Mouse (Mus musculus) cortical plate, adult 2 months (tissue): ENCODE data around the gene Rora. TPM values are rescaled to one million over a fixed set of nuclear protein-coding genes. Genes with fewer than 3 reads are reported as not detected.
"Not testable (repeated sequence)": the region's sequence is repeated elsewhere in the genome, so short reads cannot be mapped to it uniquely, and the experiment has no call there.

Experiments used
- H3K27ac ChIP-seq: fragments of 200-500 bp; 2 replicates; pipeline ENCODE4 v1.5.1; 2012; ENCODE audit warnings: low read length, control low read depth, inconsistent platforms; ENCODE audit not compliant: insufficient read depth
- H3K4me1 ChIP-seq: fragments of 200-500 bp; 2 replicates; pipeline ENCODE4 v1.6.1; 2011; ENCODE audit warnings: low read length; ENCODE audit not compliant: control insufficient read depth, insufficient read depth
- H3K4me3 ChIP-seq: fragments of 200-500 bp; 2 replicates; pipeline ENCODE4 v1.5.1; 2011; ENCODE audit warnings: mild to moderate bottlenecking, low read length, control low read depth; ENCODE audit not compliant: insufficient read depth
- CTCF ChIP-seq: fragments of 200-500 bp; IDR thresholded peaks from 2 replicates; pipeline ENCODE4 v1.5.1; 2011; ENCODE audit warnings: mild to moderate bottlenecking, control low read depth, low read length; ENCODE audit not compliant: insufficient read depth; ENCODE audit errors: extremely low read depth
- POLR2A ChIP-seq: fragments of 200-500 bp; IDR thresholded peaks from 2 replicates; pipeline ENCODE4 v1.6.1; 2011; ENCODE audit warnings: mild to moderate bottlenecking, low read length, control low read depth; ENCODE audit not compliant: insufficient read depth; ENCODE audit errors: extremely low read depth
- polyA plus RNA-seq: library from polyadenylated mRNA; depleted of rRNA; stranded (reverse); fragments of >200 nt; gene quantifications from 2 replicates; pipeline ENCODE4 v1.2.3, GENCODE M21; 2012

Gene Rora
- polyA plus RNA-seq, 1 experiment, result 23.6 TPM

- H3K4me3 ChIP-seq, result no peak overlapping the region
- no peak overlapping the region for H3K27ac ChIP-seq
- TF ChIP-seq CTCF (no peak), POLR2A (no peak)
- H3K4me1 ChIP-seq, result no peaks in the 10 kb centered on the region; the same call in 1 of the 2 replicates
Measured at GRCm38 (mm10) chr9:69084720-69085661, 431.4 kb downstream of the Rora start.

- H3K4me1 ChIP-seq, result no peaks in the 10 kb centered on the region; the same call in 1 of the 2 replicates
- no peak overlapping the region for H3K4me3 ChIP-seq
- no peak overlapping the region for H3K27ac ChIP-seq
- no peak for TF ChIP-seq CTCF
- no peak for TF ChIP-seq POLR2A
Measured at GRCm38 (mm10) chr9:69086844-69087243, 433.3 kb downstream of the Rora start.

DNA sequence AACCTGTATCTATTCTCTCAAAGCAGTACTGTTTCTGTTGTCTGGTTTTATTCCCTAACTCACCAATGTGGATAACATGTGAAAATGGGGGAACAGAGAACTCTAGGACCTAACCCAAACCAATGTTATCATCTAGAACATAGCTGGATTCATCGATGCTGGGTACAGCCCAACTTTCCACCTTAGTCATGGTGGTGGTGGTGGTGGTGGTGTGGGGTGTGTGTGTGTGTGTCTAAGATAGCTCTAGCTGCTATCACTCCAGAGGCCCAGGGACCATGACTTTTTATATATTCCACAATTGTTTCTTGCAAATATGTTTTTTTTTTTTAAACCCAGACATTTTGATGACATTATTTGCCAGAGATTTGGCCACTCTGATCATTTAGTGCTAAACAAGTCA lies 433.7 kb downstream of the Rora start:
- no peak overlapping the region for H3K27ac ChIP-seq
- TF ChIP-seq POLR2A (no peak), CTCF (no peak)
- no peak overlapping the region for H3K4me3 ChIP-seq

GRCm38 (mm10) chr9:69090749-69091270 lies 437.2 kb downstream of the Rora start:
- no peak for TF ChIP-seq POLR2A
- TF ChIP-seq CTCF, result no peak
- H3K27ac ChIP-seq, result no peak overlapping the region
- no peaks in the 10 kb centered on the region for H3K4me1 ChIP-seq
- no peak overlapping the region for H3K4me3 ChIP-seq

More for the DNA sequence above, 433.7 kb downstream of the Rora start:
- H3K4me1 ChIP-seq, result no peaks in the 10 kb centered on the region; the same call in 1 of the 2 replicates

DNA sequence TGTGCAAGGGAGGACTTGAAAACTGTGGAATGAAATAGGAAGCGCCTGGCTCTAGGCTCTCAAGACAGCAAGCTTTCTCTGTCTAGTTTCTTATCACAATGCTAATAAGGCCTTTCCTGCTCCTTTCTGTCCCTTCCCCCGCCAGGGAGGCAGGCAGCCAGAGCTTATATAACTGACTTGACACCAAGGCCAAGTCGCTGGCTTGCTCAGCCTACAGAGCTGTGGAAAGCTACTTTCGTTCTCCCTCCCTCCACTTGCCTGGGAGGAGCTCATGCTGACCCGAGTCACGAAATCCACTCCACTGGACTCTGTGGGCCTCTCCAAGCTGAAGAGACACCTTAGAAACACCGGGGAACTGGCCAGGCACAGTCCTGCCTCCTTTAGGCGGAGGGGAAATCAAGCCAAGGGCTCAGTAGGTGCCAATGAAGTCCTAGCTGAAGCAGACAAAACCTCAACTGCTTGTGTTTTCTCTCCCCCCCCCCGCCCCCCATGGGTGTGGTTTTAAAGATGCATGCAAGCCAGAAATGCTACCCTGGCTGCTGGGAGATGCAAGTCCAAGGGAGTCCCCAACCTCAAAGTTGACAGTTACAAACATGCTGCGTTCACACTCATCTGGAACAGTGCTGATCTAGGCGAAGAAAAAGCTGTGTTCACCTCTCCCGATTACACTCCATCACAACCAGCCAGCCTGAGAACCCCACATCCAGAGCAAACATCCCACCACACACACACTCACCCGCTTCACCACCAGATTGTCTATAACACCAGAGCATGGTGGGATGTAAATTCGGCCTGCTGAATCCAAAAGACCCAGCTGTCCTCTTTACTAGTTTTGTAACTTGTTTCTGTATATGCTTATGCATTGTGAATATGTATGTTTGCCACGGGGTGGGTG lies 438.8 kb downstream of the Rora start:
- TF ChIP-seq CTCF, result no peak
- TF ChIP-seq POLR2A, result no peak
- Histone ChIP-seq H3K4me1 (no peaks in the 10 kb centered on the region), H3K27ac (no peak overlapping the region), H3K4me3 (no peak overlapping the region)

GRCm38 (mm10) chr9:69100153-69100756 lies 446.7 kb downstream of the Rora start:
- H3K4me3 ChIP-seq, H3K27ac ChIP-seq, H3K4me1 ChIP-seq: not testable (repeated sequence)

DNA sequence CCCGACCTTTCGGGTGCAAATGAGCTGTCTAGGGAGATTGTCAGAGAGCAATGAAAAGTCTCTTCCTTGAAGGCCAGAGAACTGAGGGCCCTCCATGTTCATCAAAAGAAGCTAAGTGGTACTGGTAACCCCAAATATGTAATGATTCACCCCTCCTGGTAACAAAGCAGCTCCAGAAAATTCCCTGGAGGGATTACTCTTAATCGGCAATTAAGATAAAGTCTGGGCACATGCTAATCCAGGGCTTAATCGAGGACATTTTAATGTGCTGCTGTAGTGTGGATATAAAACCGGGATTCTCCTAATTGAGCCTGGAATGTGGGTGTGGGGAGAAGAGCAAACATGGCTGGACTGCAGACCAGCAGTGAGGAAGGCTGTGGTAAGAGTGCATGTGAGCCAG lies 450.7 kb downstream of the Rora start:
- no peak overlapping the region for H3K27ac ChIP-seq
- no peak for TF ChIP-seq POLR2A
- TF ChIP-seq CTCF, result no peak
- peaks cover 1% of the 10 kb centered on the region; the same call in 1 of the 2 replicates for H3K4me1 ChIP-seq
- no peak overlapping the region for H3K4me3 ChIP-seq

DNA sequence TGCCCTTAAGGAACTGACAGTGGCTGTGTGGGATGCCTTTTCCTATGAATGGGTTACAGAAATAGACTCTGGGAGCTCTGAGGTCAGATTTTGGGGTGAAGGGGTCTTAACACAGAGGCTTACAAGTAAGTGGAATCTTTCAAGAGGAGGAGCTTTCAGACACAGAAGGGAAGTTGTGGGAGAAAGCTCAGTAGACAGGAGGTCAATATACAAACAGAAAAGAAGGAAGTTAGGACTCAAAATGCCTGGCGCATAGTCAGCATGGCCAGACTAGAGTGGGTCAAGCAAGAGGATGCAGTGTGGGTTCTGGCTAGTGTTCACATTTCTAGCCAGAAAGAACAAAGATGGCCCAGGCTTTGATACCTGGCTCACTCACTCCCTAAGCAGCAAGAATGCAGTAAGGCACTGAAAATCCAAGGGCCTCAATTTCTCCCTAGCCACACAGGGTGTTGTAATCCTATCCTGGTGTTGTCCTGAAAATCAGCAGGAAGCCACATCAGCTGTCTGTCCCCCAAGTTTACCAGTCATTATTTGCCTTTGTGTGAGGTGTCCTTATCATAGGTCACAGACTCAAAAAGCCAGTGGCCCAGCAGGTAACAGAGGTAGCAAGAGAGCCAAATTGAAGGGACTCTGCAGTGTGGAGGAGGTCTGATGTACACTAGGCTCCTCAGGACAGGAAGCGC lies 456.2 kb downstream of the Rora start:
- Histone ChIP-seq H3K27ac (no peak overlapping the region), H3K4me3 (no peak overlapping the region), H3K4me1 (peaks cover 1% of the 10 kb centered on the region; the same call in 1 of the 2 replicates)
- TF ChIP-seq CTCF (no peak), POLR2A (no peak)
